Mouse (Mus musculus) lung, postnatal 0 days (tissue): ENCODE measurements around the gene Myog. TPM values are rescaled to one million over a fixed set of nuclear protein-coding genes. Genes with fewer than 3 reads are reported as not detected.

ENCODE experiments used
- ATAC-seq: fragments of 200-750 bp; cut with Nextera tagmentation; 2 replicates; pipeline ENCODE4 v1.8.0; 2017; ENCODE audit warnings: moderate library complexity
- DNase-seq: peaks from one replicate; pipeline ENCODE4 v3.0.0-alpha.2; 2016; ENCODE audit warnings: low spot score
- H3K27ac ChIP-seq: fragments of 300-500 bp; sonication (generic); 2 replicates; pipeline ENCODE4 v1.5.1; 2014; ENCODE audit warnings: antibody characterized with exemption, mild to moderate bottlenecking, low read length, mixed read lengths
- H3K27me3 ChIP-seq: fragments of 300-500 bp; sonication (generic); replicated peaks from 2 replicates; pipeline ENCODE4 v1.6.1; 2014; ENCODE audit warnings: low read length, mixed read lengths; ENCODE audit not compliant: insufficient read depth
- H3K36me3 ChIP-seq: fragments of 300-500 bp; sonication (generic); 2 replicates; pipeline ENCODE4 v1.6.1; 2014; ENCODE audit warnings: low read length, mixed read lengths; ENCODE audit not compliant: insufficient read depth
- H3K4me1 ChIP-seq: fragments of 300-500 bp; sonication (generic); 2 replicates; pipeline ENCODE4 v1.6.1; 2014; ENCODE audit warnings: antibody characterized with exemption, low read depth, low read length, mixed read lengths; ENCODE audit not compliant: insufficient read depth
- H3K4me2 ChIP-seq: fragments of 300-500 bp; sonication (generic); replicated peaks from 2 replicates; pipeline ENCODE4 v1.6.1; 2014; ENCODE audit warnings: low read depth, mild to moderate bottlenecking, low read length, moderate library complexity, mixed read lengths
- H3K4me3 ChIP-seq: fragments of 300-500 bp; sonication (generic); 2 replicates; pipeline ENCODE4 v1.5.1; 2014; ENCODE audit warnings: low read depth, low read length
- H3K9ac ChIP-seq: fragments of 300-500 bp; sonication (generic); replicated peaks from 2 replicates; pipeline ENCODE4 v1.6.1; 2014; ENCODE audit warnings: low read depth, mild to moderate bottlenecking
- H3K9me3 ChIP-seq: fragments of 300-500 bp; sonication (generic); 2 replicates; pipeline ENCODE4 v1.6.1; 2016; ENCODE audit warnings: low read length, mixed read lengths
- CTCF ChIP-seq: IDR thresholded peaks from 2 replicates; pipeline ENCODE4 v1.5.1; 2016; ENCODE audit warnings: antibody characterized with exemption, mild to moderate bottlenecking
- EP300 ChIP-seq: IDR thresholded peaks from 2 replicates; pipeline ENCODE4 v1.6.1; 2016; ENCODE audit warnings: antibody characterized with exemption, mild to moderate bottlenecking, control low read depth
- WGBS: fragments of 180-500 bp; shearing (Covaris S2); extraction: QIAGEN DNeasy Blood & Tissue Kit; methylation state at CpG from one replicate; pipeline ENCODE4 v1.1.7; 2014; 5-methylcytosine and 5-hydroxymethylcytosine counted together
- polyA plus RNA-seq: library from polyadenylated mRNA; unstranded; fragments of >200 nt; fragmentation: Nextera tagmentation; extraction: Ambion mirVana; gene quantifications from 2 replicates; pipeline ENCODE4 v1.2.1, GENCODE M21; 2015

Myog gene
- polyA plus RNA-seq, result not detected in 2 replicates

DNA sequence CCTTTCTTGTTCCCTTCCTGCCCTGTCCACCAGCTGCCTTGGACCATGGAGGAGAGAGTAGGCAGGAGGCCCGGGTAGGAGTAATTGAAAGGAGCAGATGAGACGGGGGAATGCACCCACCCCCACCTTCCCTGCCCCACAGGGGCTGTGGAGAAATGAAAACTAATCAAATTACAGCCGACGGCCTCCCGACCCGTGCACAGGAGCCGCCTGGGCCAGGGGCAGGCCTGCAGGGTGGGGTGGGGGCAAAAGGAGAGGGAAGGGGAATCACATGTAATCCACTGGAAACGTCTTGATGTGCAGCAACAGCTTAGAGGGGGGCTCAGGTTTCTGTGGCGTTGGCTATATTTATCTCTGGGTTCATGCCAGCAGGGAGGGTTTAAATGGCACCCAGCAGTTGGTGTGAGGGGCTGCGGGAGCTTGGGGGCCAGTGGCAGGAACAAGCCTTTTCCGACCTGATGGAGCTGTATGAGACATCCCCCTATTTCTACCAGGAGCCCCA, at the start of gene Myog:
Gene Myog (plus strand): TSS at position 392 of the 502 bp plus-strand sequence.
- DNase-seq (no peak), ATAC-seq (no peak)
- no peak within 1 kb of the TSS for H3K27ac ChIP-seq
- H3K4me1 ChIP-seq, result no peaks in the 10 kb centered on the region
- H3K4me3 ChIP-seq, result no peak within 1 kb of the TSS
- H3K27me3 ChIP-seq, result no peaks in the 10 kb centered on the region
- TF ChIP-seq EP300 (no peak), CTCF (no peak)
- WGBS, result 47% methylated on average over 11 of the region's 11 CpGs
- no peak within 1 kb of the TSS for H3K4me2 ChIP-seq
- H3K9me3 ChIP-seq, result no peaks in the 10 kb centered on the region
- H3K9ac ChIP-seq, result no peak within 1 kb of the TSS
- H3K36me3 ChIP-seq, result no peaks in the 10 kb centered on the region

DNA sequence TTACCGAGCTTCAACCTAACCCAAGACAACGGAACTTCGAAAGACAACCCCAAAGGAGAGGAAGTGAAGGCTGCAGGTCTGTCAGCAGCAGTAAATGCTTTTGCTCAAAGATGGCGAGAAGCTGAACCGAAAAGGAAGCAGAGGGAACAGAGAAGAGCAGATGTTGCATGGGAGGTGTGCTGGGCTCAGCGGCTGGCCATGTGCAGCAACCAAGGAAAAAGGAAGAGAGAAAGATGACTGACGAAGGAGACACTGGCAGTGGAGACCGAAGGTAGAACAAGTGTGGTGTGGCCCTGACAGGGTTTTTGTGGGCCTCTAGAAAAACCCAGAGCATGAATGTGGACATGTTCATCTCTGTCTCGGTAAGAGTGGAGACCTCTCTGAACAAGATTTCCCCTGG, 49.1 kb upstream of the Myog start:
- H3K27ac ChIP-seq, result no peak overlapping the region
- TF ChIP-seq CTCF (no peak), EP300 (no peak)
- peaks cover under 1% of the 10 kb centered on the region; the same call in 1 of the 2 replicates for H3K4me1 ChIP-seq
- WGBS, result 75% methylated on average over 9 of the region's 9 CpGs
- no peaks in the 10 kb centered on the region for H3K36me3 ChIP-seq
- H3K4me3 ChIP-seq, result no peak overlapping the region
- H3K4me2 ChIP-seq, result no peak overlapping the region
- H3K9ac ChIP-seq, result no peak overlapping the region
- no peaks in the 10 kb centered on the region for H3K9me3 ChIP-seq
- no peak for DNase-seq
- no peak for ATAC-seq
- no peaks in the 10 kb centered on the region for H3K27me3 ChIP-seq

DNA sequence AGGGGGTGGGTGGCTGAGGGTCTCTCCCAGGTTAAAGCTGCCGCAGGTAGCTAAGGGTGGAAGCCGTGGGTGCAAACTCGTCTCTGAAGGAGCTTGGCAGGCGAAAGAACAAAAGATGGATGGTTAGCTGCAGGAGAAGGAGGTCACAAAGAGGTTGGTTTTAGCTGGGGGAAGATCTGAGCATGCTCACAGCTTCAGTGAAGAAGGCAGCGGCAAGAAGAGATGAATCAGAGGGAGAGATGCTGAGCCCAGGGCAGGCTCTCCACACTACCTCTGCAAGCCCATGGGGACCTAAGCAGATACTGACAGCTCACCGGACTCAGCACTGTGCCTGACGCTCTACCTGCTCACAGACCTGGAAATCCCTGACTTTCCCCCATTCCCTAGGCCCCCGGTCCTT, 48.5 kb upstream of the Myog start:
- Histone ChIP-seq H3K4me1 (no peaks in the 10 kb centered on the region), H3K9ac (no peak overlapping the region), H3K9me3 (no peaks in the 10 kb centered on the region), H3K4me2 (no peak overlapping the region), H3K27me3 (no peaks in the 10 kb centered on the region), H3K27ac (no peak overlapping the region), H3K36me3 (no peaks in the 10 kb centered on the region), H3K4me3 (no peak overlapping the region)
- DNase-seq (no peak), ATAC-seq (no peak)
- WGBS, result 57% methylated on average over 8 of the region's 8 CpGs
- TF ChIP-seq CTCF (no peak), EP300 (no peak)

DNA sequence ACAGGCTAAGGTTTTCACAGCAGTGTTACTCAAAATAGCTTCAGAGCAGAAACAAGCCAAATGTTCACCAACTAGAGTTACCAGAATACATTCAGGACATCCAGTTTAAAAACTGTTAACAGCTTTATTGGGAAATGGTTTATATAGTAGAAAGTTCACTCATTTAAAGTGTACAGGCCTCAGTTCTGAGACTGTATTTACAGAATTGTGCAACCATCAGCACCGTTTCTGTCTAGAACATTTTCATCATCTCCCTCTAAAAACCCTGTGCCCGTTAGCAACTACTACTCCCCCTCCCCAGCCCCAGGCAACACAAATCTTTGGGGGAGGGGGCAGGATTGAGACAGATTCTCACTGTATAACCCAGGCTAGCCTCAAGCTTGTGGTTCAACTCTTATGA, 47.5 kb upstream of the Myog start:
- DNase-seq (peak; percentile 70), ATAC-seq (no peak)
- Histone ChIP-seq H3K4me3 (no peak overlapping the region), H3K4me2 (no peak overlapping the region), H3K27me3 (no peaks in the 10 kb centered on the region), H3K36me3 (no peaks in the 10 kb centered on the region), H3K9me3 (no peaks in the 10 kb centered on the region), H3K27ac (no peak overlapping the region), H3K4me1 (no peaks in the 10 kb centered on the region), H3K9ac (no peak overlapping the region)
- TF ChIP-seq CTCF, result no peak
- TF ChIP-seq EP300, result no peak
- WGBS, result 36% methylated on average over 2 of the region's 2 CpGs

DNA sequence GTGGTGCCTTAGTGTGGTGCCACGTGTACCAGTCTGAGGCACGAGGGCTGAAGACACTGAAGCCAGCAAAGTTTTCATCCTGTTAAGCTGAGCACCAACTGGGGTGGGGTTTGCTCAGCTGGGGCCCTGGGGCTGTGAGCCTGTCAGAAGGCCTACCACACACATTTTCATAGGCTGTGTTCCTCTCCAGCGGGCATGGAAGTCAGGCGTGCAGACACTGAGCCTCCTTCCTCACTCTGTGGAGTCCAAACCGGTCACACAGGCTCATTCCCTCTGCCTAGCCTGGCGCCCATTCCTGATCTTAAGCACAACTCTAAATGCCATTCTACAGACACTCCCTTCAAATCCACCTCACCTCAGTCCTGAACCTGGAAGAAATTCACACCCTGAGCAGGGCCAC, 46.3 kb upstream of the Myog start:
- H3K27me3 ChIP-seq, result no peaks in the 10 kb centered on the region
- H3K4me2 ChIP-seq, result no peak overlapping the region
- H3K4me3 ChIP-seq, result no peak overlapping the region
- H3K27ac ChIP-seq, result peak overlapping the region; percentile 10
- DNase-seq (peak; percentile 64), ATAC-seq (peak; percentile 78)
- no peaks in the 10 kb centered on the region for H3K36me3 ChIP-seq
- WGBS, result 42% methylated on average over 6 of the region's 6 CpGs
- H3K4me1 ChIP-seq, result no peaks in the 10 kb centered on the region
- H3K9me3 ChIP-seq, result no peaks in the 10 kb centered on the region
- TF ChIP-seq EP300 (no peak), CTCF (no peak)
- H3K9ac ChIP-seq, result no peak overlapping the region

DNA sequence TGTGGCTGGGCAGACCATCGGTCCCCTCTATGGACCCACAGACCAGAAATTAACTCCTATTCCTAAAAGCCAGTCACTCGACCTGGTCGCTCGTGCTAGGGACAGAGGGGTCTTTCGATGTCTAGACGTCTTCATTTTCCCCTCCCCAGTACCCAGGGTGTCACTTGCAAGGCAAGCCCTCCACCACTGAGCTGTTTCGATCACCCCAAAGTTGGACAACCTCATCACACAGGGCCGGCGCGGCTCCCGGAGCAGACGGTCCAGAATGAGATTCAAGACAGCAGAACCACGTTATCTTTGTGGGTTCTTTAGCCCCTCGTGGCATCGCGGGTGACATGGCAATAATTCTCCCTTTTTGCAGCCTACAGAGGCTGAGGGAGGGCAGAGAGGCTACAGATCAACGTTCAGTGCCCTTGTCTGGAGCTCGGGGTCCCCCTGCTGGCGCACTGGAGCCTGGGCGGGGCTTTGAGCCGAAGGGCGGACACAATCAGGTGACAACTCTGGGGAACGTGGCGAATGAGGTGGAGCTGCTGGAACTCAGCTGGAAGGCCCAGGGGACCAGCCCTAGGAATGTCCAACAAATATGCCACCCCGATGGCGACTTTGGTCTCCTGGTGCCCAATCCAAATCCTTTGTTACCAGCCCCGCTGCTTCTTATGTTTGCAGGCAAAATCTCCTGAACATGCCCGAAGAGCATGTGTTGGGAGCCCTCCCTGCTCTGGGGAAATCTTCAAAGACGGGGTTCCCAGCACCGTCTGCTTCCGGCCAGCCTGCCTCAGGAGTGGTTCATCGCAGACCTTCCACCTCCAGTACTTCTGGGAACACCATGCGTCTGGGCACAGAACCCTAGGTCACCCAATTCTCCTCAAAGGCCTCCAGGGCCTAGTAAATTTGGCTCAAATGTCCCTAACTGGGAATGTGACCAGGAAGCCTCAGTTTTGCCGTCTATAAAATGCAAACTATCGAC, 45.6 kb upstream of the Myog start:
- H3K9ac ChIP-seq, result no peak overlapping the region
- no peaks in the 10 kb centered on the region for H3K9me3 ChIP-seq
- H3K4me3 ChIP-seq, result no peak overlapping the region
- TF ChIP-seq EP300 (no peak), CTCF (peak; percentile 98)
- no peaks in the 10 kb centered on the region for H3K4me1 ChIP-seq
- WGBS, result 21% methylated on average over 35 of the region's 35 CpGs
- 0 out of 2 replicates have a peak overlapping the region, but pooled peaks have one; percentile 27 for H3K4me2 ChIP-seq
- DNase-seq (peak; percentile 96), ATAC-seq (peak; percentile 92)
- H3K27me3 ChIP-seq, result no peaks in the 10 kb centered on the region
- H3K36me3 ChIP-seq, result no peaks in the 10 kb centered on the region
- peak overlapping the region; percentile 10 for H3K27ac ChIP-seq
